Mouse (Mus musculus): ENCODE measurements at regions not wholly inside any gene's neighbourhood (a gene's known extent, or its start where the extent isn't known, plus 50 kb on each side); places are given as distances from the start of the nearest gene placed in this dataset.

DNA sequence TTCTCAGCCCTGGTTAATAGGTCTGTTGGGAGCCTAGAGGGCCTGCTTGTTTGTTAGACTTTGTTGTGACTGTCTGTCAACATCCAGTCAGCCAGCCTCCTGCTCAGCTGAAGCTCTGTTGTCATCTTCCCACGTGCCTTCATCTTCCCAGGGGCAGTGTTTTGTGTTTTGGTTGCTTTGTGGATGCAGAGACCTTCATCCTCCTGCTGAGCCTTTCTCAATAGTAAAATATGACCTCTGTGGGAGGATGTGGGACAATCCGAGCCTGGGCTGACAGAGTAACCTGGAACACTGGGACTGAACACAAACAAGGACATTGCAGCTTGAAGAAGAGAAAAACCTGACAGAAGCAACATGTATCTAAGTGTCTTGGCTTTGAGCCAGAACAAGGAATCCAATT, 168.7 kb upstream of the Prdm1 start:
- no peak for TF ChIP-seq CTCF (IDR thresholded peaks at IDR 0.05; ENCODE audit: control insufficient read depth, insufficient read depth, insufficient replicate concordance, low read depth, low read length)
- no peak for TF ChIP-seq POLR2A (IDR thresholded peaks at IDR 0.05; ENCODE audit: control insufficient read depth, low read depth, low read length)

All from testis, adult 2 months (tissue).